Mouse (Mus musculus): ENCODE results near the gene Cul9.
"Not testable (repeated sequence)": the region's sequence is repeated elsewhere in the genome, so short reads cannot be mapped to it uniquely, and the experiment has no call there.

The Cul9 gene

DNA sequence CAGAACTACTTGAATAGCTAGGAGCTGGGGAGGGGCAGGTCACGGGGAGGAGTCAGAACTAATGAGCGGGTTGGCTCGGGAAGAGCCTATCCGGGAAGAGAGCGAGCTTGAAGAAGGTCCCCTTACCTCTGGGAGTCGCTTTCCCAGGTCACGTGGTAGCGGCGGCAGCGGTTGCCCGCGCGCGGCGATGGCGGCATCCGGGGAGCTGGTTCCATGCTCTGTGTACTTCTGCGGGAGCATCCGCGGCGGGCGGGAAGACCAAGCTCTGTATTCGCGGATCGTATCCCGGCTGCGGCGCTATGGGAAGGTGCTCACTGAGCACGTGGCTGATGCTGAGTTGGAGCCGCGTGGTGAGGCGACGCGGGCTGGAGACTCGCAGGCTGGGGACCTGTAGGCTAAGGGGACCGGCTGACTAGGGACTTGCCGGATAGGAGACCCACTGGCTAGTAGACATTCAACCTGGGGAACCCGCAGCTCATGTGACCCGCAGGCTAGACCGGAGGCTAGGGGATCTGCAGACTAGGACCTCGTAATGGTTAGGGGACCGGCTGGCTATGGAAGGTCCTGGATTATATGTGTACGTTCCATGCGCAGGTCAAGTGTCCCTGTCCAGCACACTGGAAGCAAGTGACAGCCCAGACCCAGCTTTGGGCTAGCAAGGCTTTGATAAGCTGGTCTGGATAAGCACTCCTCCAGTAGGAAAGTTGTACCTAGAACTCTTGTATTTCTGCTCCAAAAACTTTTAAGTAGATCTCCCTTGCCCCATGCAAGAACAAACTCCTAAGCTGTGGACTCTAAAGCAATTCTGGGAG, 49.4 kb downstream of the Cul9 start, which contains the start of gene Dnph1:
Gene Dnph1, plus strand, starts transcription at position 89 of the 812 bp plus-strand sequence.
- DNase-seq, result peak; percentile 82

DNA sequence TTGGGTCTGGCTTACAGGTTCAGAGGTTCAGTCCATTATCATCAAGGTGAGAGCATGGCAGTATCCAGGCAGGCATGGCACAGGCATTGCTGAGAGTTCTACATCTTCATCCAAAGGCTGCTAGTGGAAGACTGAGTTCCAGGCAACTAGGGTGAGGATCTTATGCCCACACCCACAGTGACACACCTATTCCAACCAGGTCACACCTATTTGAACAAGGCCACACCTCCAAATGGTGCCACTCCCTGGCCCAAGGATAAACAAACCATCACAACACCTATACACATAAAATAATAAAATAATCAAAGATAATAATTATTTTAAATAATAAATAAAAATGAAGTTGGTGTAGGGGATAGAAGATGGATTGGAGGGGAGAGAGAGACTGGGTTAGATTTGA, 50.1 kb downstream of the Cul9 start:
- not testable (repeated sequence) for DNase-seq

DNA sequence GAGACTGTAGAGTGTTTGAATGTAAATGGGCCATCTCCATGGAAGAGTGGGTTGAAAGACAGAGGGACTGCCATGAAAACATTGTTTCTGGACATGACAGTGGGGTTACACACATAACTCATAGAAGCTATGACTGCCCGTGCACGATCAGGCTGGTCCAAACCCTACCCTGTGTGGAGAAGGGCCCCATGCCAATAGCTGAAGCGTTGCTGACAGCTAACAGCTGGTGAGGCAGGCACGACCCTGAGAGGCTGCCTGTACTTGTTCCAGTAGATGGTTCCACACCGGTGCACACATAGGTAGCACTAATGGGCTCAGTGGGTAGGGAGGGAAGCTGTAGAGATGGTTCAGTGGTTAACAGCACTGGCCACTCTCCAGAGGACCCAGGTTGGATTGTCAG, 50.7 kb downstream of the Cul9 start:
- no peak for DNase-seq

DNA sequence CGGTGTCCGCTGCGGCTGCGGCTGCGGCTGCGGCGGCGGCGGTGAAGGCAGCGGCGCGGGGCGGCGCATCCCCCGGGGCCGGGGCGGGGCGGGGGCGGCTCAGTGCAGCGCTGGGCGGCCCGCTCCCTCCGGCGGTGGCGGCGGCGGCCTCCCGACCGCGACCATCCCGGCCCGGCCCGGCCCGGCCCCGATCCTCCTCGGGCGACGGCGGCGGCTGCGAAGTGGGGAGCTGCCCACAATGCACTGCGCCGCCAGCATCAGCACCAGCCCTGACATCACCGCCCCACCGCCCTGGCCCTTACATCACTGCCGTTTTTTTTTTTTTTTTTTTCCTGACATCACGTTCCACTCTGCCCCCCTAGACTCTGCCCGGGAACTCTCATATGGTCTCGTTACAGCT, 58.8 kb downstream of the Cul9 start, which contains the start of gene Ttbk1:
Gene Ttbk1, minus strand, starts transcription at position 245 of the 400 bp plus-strand sequence.
- peak; percentile 71 for DNase-seq

DNA sequence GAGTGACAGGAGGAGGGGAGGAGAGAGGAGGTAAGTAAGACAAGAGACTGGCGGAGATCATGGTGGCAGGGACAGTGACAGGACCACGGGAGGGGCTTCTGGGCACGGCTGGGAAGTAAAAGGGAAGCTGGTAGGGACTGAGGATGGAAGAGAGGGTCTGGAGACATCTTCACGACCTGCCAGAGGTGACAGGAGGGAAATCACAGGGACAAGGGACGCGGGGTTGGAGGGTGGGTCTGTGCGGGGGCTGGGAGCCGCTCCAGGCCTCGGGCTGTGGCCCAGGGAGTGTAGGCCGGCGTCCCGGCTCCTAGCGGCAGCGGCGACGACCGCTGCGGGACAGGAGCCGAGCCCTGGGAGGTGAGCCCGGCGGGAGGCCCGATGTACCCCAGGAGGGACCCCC, 59.2 kb downstream of the Cul9 start:
- no peak for DNase-seq

DNA sequence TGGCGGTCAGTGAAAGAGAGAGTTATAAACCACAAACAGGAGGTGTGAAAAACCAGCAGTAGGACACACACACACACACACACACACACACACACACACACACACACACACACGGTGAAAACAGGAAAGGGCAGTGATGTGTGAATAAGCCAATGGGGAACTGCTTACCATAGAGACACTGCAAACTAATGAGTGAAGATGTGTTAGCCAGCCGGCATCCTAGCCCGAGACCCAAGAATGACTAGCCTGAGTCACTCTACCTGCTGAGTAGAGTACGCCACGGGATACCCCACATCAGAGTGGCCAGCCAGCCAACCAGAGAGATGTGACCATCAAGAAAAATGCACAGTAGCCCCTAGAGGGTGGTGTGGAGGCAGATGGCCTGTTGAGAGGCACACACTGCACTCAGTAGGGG, 61.7 kb downstream of the Cul9 start:
- DNase-seq, result peak; percentile 72

DNA sequence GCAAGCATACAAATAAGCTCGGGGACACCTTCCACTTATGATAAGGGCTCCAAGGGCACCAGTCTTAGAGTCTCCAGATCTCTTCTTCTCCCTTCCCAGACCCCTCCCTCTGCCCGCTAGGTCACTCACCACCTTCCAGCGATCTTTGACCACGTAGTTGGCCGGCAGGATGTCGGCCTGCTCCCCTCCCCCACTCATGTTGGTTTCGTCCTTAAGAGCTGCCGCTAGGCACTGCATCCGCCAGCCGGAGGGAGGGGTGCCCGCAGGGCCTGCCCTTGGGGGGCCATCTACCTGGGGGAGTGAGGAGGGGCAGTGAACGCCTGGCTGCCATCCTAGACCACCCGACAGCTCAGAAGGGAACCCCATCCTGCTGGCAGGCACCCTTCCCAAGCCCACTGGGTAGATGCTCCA, 62.2 kb downstream of the Cul9 start:
- peak; percentile 66 for DNase-seq

DNA sequence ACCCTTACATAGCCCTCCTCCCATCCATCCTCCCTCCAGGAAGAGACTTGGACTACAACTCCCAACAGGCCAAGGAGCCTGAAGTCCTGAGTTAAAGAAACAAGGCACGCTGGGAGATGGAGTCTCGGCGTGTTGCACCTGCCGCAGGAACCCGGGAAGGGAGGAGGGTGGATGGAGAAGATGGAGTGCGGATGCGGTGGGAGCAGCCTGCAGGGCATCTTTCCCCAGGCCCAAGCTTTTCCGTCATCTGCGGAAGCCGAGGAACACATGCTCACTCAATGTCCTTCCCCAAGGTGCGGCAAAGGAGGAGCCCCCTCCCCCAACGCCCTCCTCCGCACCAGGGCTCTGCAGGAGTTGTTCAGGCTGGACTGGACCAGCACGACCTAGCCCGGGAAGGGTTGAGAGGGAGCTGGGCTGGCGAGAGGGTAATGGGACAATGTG, 62.6 kb downstream of the Cul9 start:
- peak; percentile 84 for DNase-seq

DNA sequence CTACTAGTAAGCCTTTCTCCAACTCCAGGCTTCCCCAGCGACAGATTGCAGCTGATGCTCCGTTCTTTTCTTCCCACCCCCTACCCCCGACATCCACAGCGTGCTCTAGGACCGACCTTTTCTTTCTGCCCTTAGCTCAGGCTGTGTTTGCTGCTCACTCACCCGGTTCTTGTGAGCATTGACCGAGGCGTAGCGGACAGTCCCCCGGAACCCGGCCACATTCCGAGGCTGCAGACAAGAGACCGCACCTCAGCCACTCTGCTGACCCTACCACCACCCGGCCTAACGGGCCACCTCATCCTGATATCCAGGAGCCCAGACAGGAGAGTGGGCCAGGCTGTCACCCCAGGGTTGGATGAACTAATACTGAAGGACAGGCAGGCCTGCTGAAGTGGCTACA, 68.9 kb downstream of the Cul9 start:
- DNase-seq, result no peak

DNA sequence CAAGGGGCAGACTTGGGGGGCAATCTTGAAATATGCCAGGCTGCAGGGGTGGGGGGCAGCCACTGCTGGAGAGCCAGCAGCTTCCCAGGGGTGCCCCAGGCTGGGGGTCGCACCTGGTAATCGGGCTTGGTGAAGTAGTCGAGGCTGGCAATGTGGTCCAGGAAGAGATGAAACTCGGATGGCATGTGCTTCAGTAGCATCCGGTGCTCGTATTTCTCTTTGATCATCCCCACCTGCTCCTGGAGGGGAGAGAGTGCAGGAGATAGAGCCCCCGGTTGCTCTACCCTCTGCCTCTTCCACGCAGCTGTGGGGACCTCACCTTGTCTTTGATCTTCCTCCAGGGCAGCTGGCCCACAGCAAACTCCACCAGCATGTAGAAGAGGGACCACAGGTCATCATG, 69.6 kb downstream of the Cul9 start:
- DNase-seq, result no peak

DNA sequence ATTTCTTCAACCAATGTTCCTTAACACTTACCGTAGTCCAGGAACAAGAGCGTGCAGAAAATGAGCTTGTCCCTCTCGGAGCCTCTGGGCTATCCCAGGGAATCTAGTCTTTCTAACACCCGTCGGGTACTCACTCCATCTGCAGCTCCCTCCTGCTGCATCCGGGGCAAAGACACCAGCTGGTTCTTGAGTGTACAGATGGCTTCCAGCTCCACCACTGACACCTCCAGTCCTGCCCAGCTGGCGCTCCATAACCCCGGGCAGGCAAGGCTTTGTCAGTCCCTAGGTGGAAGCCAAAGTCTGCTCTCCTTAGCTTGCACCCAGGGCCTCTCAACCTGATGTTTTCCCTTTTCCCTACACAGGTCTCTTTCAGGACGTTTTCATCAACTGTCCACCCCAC, 78.4 kb downstream of the Cul9 start:
- peak; percentile 73 for DNase-seq

DNA sequence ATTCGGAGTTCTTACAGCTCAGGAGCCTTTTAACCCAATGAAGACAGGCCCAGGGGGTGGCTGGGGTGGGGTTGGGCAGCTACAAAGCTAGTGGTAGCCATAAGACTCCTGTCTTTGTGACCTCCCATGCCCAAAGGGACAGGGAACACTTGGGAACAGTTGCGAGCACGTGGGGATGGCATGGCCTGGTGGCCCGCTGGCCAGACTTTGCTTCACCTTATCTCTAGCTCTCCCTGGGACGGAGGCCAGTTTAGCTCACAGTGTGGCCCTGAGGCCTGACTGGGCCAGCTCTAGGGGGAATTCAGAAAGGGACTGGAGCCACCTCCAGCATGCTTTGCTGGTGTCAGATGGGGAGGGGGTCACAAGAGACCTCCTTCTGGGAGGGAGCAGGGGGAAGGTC, 84.0 kb downstream of the Cul9 start:
- no peak for DNase-seq

DNA sequence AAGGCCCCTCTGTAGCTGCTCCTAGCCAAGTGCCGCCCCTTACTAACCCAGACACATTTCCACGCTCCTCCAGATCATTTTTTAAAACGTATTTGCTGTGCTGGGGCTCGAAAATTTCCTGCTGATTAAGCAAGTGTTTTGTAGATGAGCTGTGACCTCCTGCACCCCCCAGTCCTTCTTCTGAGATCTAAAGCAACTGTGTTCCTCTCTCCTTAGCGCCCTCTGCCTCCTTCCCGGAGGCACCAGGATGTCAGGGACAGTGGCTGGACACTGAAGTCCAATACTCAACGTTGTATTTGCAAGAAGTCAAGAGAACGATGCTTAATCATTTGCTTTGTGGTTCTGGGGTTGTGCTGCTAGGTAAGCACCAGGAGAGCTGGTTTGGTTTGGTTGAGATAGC, 84.8 kb downstream of the Cul9 start:
- DNase-seq, result no peak

DNA sequence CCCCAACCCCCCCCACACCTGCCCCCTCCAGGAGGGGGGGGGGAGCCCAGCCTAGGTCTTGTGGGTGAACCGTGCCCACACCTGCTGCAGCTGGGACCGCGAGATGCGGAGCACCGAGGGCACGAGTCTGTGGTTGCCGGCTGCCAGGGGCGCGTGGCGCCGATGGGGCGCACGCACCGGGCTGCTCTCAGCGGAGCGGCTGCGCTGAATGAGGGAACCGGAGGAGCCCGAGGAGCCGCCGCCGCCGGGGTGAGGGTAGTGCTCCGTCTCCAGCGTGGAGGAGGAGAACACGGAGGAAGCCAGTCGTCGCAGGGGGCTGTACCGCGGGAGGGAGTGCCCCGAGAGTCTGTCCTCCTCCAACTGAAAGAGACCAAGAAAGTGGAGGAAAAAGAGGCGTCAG, 85.5 kb downstream of the Cul9 start:
- DNase-seq, result no peak

DNA sequence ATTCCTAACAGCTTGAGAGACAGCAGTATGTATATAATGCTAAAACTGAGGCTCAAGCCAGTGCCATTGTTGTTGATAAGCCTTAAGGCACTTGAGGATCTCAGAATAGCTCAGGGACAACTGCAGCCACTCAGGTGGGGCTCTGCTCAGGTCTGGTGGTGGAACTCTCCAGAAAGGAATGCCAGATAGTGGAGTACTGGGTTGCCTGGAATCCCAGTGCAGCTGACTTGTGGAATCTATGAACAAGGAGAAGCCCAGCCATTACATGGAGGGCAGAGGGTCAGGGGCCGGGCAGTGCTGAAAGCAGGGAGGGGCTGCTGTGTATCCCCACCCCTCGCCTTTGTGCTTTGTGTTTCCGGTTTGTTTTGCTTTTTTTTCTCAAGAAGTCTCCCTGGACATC, 87.7 kb downstream of the Cul9 start:
- DNase-seq, result no peak

DNA sequence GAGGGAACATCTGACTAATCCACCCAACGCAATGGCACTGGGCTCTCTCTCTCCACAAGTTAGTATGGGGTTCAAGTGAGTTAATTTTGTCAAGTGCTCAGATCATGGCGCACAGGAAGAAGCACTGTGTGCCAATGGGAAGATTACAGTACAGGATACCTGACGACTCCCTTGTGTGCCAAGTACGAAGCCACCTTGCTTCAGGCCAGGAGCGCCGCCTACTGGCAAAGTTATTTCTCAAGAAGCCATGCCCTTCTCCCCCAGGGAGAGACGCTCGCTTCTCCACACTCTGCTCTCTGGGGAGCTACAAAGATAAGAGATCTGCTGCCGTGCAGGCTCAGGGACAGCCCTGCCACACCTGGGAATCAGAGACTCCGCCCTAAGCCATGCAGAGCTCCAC, 88.4 kb downstream of the Cul9 start:
- peak; percentile 58 for DNase-seq

DNA sequence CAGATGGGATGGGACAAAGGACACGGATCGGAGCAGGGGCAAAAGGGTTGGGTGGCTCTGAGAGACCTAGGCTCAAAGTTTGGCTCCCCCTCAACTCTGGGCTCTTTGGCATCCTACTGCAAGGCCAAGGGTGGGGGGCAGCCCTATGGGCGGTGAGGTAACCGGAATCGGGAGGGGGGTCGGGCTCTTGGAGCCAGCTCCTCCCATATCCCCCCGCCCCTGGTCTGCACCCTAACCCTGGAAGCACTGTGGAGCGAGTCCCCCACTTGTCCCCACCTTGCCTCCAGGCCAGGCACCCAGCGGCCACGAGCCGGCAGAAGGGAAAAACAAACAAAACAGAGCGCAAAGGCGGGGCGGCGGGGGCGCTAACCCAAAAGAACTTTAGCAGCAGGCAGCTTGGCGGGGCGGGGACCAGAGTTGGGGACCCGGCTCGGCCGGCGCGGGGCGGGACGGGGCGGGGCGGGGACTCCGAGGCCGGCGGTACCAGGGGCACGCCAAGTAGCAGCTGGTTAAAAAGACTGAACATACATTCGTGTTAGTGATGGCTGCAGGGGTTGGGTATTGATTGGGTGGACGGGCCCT, 91.0 kb downstream of the Cul9 start:
- DNase-seq, result no peak

DNA sequence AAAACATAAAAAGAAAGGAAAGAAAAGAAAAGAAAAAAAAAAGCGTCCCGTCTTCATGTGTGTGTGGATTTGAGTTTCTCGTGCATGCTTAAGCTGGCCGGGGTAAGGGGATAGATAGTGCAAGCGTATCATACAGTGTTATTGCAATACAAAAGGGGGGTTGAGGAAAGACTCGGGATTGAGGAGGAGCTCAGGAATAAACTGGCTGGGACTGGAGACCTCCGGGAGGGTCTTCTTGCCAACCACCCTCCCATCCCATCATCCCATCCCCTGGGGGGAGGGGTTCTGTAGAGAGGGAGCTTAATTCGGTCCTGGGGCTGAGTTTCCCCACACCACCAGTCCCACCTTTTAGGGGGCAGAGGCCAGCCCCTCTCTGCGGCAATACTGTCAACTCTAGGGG, 91.6 kb downstream of the Cul9 start:
- DNase-seq, result no peak

DNA sequence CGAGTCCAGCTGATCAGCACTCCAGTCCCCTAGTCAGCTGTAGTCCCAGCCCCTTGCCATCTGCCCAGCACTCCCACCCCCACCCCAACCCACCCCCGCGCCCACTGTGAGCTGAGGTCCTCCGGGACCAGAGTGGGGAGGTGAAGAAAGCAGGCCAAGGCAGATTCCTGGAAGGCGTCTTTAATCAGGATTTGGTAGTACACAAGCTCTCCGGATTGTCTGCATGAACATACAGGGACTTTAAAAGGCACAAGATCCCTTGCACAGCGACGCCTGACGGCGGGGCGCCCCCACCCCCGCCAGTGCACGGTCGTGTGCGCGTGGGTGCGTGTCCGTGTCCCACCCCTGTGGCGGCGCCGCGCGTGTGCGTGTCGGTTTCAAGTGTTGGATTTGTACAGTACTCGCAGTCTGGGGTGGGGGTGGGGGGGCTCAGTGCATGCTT, 92.2 kb downstream of the Cul9 start:
- no peak for DNase-seq

DNA sequence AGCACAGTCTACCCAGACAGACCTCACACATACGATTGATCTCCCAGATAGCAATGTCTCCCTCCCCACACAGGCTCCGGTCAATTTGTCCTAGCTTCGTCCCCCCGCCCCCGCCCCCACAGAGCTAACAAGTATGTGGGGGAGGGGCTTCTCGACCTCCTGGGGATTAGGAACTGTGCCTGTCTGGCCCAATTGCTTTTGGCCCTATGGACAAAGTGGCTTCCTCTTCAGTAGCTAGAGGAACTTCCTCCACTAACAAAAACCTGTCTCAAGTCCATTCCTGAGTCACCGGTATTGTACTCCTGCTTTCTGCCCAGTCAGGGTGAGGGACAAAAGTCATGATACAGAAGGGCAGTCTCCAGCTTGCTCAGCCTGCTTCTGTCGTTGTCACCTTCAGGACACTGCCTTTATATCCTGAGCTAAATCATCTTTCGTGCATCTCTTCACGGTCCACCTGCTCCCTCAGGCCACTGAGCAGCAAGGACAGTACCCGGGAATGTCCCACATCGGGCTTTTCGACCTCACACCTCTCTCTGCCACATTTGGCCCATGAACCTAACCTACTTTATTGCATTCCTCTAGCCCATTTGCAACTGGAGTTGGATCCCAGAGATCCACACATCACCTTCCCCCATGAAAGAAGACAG, 92.8 kb downstream of the Cul9 start:
- no peak for DNase-seq

DNA sequence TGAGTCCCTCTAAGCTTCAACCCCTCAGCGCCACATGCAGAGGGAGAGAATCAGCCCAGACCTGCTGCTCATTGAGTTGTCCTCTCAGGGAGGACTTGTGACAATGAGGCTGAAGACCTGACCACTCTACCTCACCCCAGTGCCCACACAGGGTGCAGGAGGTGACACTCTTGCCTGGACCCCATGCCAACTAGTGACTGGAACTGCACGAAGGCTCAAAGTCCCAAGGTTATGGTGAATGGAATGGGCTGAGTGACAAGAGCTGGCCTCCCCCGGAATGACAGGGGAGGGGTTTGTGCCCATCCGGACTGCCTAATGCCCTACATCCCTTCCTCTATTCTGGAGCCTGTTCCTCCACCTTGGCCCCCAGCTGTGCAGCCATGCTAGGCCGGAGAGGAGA, 93.5 kb downstream of the Cul9 start:
- no peak for DNase-seq

All from cerebellum, adult 9-10 months (tissue).